Mouse (Mus musculus) WW6 (cell line): ENCODE results near the gene Ssna1.

Experiments
- DNase-seq: peaks from one replicate; pipeline ENCODE4 v3.0.0-alpha.2; 2013; ENCODE audit warnings: low read depth, low spot score

The Ssna1 gene

DNA sequence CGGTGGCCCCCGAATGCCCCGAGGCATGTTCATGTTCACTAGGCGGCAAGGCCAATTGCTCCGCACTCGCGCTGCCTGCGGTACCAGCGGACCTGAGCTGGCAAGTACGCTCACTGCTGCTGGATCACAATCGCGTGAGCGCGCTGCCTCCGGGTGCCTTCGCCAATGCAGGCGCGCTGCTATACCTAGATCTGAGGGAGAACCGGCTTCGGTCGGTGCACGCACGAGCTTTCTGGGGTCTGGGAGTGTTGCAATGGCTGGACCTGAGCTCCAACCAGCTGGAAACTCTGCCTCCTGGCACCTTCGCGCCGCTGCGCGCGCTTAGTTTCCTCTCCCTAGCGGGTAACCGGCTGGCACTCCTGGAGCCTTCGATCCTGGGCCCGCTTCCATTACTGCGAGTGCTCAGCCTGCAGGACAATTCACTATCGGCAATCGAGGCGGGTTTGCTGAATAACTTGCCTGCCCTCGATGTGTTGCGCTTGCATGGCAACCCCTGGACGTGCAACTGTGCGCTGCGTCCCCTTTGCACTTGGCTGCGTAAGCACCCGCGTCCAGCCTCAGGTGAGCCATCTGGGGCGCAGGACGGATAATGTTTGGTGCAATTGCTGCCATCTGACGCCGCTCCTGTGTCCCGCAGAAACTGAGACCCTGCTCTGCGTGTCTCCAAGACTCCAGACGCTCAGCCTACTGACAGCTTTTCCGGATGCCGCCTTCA is 18.0 kb upstream of the Ssna1 start:
- no peak for DNase-seq

DNA sequence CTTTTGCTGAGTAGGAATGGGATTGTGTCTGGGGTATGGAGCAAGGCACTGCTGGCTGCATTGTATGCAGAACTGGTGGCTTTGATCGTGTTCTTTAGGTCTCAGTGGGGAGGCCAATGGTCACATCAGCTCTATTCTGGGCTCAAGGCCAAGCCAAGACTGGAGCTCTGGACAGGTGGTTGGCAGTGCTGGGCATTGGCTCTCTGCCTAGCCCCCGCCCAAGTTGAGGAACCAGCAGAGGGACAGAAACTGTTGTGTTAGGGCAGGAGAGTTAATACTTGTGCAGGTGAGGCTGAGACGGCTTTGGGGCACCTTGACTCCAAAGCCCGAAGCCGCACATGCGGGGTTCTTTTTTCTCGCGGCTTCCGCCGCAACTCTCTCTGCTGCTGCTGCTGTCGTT is 17.4 kb upstream of the Ssna1 start, which contains the start of gene Lrrc26:
Gene Lrrc26 (plus strand): TSS at position 265 of the 400 bp plus-strand sequence.
- DNase-seq: no peak

GRCm38 (mm10) chr2:25288734-25289345 is 16.6 kb upstream of the Ssna1 start:
- DNase-seq: no peak

DNA sequence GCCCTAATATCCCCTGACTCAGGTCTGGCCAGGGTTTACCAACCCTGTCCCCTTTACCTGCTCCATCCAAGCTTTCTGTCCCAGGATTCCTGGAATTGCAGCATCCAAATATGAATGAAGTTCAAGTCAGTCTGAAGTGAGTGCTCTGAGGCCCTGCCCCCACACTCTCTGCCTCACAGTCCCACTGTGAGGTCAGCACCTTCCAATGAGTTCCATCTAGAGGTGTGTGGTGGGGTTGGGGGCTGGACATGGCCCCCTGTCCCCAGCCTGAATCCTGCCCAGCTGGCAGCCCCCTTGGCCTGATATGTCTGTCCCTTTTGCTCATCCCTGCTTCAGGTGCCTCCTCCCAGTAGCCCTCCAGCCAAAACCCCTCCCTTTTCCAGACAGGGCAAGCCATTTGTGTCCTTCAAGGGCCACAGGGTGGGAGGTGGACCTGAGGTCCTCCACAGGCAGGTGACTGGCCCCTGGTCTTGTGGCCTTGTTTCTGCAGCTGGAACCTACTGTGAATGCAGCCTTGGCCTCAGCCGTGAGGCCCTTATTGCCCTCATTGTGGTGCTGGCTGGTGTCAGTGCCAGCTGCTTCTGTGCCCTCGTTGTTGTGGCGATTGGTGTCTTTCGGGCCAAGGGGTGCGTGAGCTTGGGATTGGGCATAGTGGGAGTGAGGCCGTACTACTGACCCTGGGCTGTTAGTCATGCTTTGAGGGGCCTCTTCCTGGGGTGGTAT is 15.8 kb upstream of the Ssna1 start, which contains the start of gene Tmem210:
Gene Tmem210 (plus strand): TSS at position 219 of the 723 bp plus-strand sequence.
- DNase-seq: no peak

GRCm38 (mm10) chr2:25286837-25287636 is 14.8 kb upstream of the Ssna1 start:
- DNase-seq: no peak

- DNase-seq: no peak
These were observed 14.1 kb upstream of the Ssna1 start for GRCm38 (mm10) chr2:25286314-25286713.

DNA sequence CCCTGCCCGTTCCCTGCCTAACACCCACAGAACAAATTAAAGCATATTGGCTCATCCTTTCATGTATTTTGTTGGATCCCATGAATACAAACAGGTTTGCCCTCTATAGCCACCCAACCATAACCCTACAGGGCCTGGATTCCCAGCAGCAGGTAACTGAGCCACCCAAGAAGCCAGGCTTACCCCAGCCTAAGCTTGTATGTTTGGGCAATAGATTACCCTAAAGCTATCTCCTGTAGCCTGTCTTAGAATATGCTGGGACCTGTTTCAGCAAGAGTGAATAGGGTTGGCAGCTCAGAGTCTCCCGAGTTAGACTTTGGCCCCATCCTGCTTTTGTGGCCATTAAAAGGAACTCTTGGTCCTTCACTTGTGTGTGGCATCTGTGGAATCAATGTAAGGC is 13.3 kb upstream of the Ssna1 start:
- DNase-seq: no peak

- DNase-seq: peak; percentile 65
These were observed 7.0 kb upstream of the Ssna1 start for GRCm38 (mm10) chr2:25278928-25279882.

DNA sequence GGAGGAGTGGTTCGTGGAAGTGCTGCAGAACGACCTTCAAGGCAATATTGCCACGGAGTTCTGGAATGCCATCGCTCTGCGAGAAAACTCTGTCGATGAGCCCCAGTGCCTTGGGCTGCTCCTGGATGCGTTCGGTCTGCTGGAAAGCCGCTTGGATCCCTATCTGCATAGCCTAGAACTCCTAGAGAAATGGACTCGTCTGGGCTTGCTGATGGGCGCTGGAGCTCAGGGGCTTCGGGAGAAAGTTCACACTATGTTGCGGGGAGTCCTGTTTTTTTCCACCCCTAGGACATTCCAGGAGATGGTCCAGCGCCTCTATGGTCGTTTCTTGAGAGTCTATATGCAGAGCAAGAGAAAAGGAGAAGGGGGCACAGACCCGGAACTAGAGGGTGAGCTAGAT is 772 bp upstream of the Ssna1 start:
- DNase-seq: no peak

GRCm38 (mm10) chr2:25272515-25272914 is 277 bp upstream of the Ssna1 start:
- DNase-seq: no peak

DNA sequence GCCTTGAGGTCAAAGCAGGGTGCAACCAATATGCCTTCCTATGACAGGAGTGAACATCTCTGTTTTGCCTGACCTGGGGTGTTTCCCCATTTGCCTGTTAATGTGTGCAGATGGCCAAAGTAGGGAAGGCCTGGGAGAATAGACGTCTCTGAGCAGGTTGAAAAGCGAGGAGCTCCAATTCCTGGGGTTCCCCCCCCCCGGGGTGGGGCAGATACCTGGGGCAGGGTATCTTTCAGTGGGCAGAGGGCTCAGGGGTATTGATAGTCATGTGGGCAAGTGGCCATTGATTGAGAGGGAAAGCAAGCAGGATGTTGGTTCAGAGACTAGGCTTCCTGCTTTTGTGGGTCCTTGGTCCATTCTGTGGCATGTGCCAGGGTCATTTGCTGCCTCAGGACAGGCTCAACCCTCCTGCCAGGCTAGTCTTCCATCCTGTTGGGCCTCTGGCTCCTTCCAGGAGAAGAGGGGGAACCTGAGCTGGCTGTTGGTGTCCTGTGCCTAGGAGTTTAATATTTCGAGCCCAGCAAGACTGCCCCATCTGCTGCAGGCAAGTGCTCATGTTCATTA is 4.4 kb downstream of the Ssna1 start:
- DNase-seq: no peak

GRCm38 (mm10) chr2:25267241-25267640 is 5.0 kb downstream of the Ssna1 start:
- DNase-seq: no peak

GRCm38 (mm10) chr2:25266720-25267119 is 5.5 kb downstream of the Ssna1 start:
- DNase-seq: no peak

GRCm38 (mm10) chr2:25265897-25266656 is 6.2 kb downstream of the Ssna1 start:
- DNase-seq: no peak

DNA sequence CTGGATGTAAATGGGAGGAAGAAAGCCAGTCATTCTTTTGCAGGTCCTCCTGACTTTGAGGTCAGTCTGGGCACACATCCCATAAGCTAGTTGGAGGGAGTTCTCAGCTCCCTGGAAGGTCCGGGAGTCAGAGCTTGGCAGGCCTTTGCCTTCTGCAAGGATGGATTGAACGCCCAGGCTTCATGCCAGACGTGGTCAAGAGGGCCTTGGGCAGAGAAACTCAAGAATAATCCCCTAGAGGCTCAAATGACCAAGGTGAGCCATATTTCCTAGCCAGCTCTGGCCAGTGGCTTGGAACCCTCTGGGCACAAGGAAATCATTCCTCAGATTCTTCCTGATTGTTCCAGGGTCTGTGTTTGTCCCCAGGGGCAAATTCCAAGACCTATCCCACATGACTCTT is 7.4 kb downstream of the Ssna1 start:
- no peak for DNase-seq

DNA sequence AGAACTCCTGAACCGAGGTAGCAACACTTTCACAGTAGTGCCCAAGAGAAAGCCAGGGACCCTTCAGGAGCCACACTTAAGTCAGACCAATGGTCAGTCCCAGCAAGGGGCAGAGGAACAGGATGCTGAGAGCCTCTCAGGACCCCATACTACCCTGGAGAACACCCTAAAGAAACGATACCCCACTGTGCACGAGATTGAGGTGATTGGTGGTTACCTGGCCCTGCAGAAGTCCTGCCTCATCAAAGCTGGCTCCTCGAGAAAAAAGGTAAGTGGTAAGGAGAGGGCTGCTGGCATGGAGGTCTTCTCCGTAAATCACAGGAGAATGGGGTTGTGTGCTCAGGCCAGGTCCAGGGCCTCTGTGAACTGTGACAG is 8.0 kb downstream of the Ssna1 start:
- DNase-seq: no peak

- DNase-seq: no peak
These were observed 8.5 kb downstream of the Ssna1 start for GRCm38 (mm10) chr2:25263623-25264285.

DNA sequence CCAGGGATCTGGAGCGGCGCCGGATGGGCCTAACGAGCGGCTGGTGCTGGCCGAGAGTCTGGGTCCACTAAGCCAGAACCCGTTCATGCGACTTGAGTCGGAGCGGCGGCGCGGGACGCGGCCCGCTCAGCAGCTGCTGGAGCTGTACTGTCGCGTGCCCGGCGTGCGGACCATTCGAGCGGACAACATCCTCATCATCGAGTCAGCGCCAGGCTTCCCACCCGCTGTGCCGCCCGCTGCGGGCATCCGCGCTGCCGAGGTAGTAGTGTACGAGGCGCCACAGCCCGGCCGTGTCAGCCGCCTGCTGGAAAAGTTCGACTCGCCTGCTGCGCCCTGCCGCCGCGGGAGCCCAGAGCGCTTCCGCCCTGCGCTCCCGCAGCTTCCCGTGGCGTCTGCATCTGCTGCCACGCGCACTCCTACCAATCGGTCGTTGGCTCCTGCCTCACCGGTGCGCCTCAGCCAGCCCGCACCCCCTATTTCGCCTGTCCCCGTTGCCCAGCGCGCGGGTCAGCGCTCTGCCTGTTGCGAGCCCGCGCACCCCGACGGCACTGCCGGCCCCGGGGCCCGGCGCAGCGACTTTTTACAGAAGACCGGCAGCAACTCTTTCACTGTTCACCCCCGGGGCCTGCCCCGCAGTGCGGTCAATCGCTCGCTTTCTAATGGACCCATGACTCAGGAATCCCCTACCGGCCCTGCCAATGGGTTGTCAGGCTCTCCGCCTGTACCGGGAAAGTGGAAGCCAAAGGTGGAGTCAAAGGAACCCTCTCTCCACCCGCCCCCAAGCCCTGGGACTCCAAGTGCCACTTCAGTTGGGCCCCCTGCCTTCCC is 9.2 kb downstream of the Ssna1 start:
- no peak for DNase-seq
